Mouse (Mus musculus): ENCODE measurements around the gene Tgfbrap1.

DNA sequence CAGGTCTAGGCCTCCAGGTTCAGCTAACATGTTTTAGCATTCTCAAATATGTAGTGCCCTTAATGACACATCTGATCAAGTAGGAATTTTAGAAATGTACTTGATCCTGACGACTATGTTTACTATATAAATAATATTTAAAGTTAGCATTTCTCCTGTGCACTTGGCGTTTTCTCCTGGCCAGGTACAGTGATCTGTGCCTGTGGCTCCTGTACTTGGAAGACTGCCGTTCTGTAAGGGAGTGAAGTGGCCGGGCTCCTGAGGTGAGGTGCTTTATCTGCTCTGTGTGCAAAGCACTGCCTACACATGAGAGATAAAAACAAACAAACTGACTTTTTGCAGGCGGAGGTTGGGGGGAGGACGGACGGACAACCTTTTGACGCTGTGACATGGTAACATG, 31.9 kb downstream of the Tgfbrap1 start:
- no peak for TF ChIP-seq POLR2A (IDR thresholded peaks at IDR 0.05; ENCODE audit: insufficient read depth, low read depth, low read length)
- no peak for TF ChIP-seq CTCF (IDR thresholded peaks at IDR 0.05; ENCODE audit: insufficient read depth, low read depth, low read length)
